Mouse (Mus musculus) large intestine, adult 2 months (tissue): Measurements from ENCODE around the gene Btd. TPM values are rescaled to one million over a fixed set of nuclear protein-coding genes. Genes with fewer than 3 reads are reported as not detected.

Experiments used
- DNase-seq: peaks from one replicate; pipeline ENCODE4 v3.0.0-alpha.2; 2012; ENCODE audit warnings: low read depth, low spot score
- WGBS: fragments of 180-500 bp; shearing (Covaris S2); methylation state at CpG from one replicate; pipeline ENCODE4 v1.1.7; 2018; 5-methylcytosine and 5-hydroxymethylcytosine counted together
- polyA plus RNA-seq: library from polyadenylated mRNA; depleted of rRNA; stranded (reverse); fragments of >200 nt; gene quantifications from 2 replicates; pipeline ENCODE4 v1.2.3, GENCODE M21; 2012; rRNA removed

Btd gene
- polyA plus RNA-seq, 1 experiment, result 27.9 TPM

- 76% methylated on average over 10 of the region's 10 CpGs for WGBS
- no peak for DNase-seq
These were observed 44.9 kb downstream of the Btd start for GRCm38 (mm10) chr14:31685680-31686079.

- DNase-seq, result no peak
- 81% methylated on average over 1 of the region's 1 CpGs for WGBS
These were observed 45.4 kb downstream of the Btd start for GRCm38 (mm10) chr14:31686231-31686630.

GRCm38 (mm10) chr14:31692536-31692935, 51.7 kb downstream of the Btd start:
- WGBS, result 88% methylated on average over 6 of the region's 6 CpGs

GRCm38 (mm10) chr14:31696206-31696984, 55.6 kb downstream of the Btd start:
- 82% methylated on average over 9 of the region's 9 CpGs for WGBS
- DNase-seq, result no peak

More at GRCm38 (mm10) chr14:31692536-31692935, 51.7 kb downstream of the Btd start:
- no peak for DNase-seq

- DNase-seq, result no peak
- 80% methylated on average over 3 of the region's 3 CpGs for whole genome bisulfite sequencing
These were observed 56.1 kb downstream of the Btd start for GRCm38 (mm10) chr14:31696985-31697303.

- WGBS, result 92% methylated on average over 3 of the region's 3 CpGs
- no peak for DNase-seq
These were observed 56.5 kb downstream of the Btd start for GRCm38 (mm10) chr14:31697346-31697745.

- 87% methylated on average over 4 of the region's 4 CpGs for WGBS
These were observed 56.9 kb downstream of the Btd start for GRCm38 (mm10) chr14:31697755-31698154.

GRCm38 (mm10) chr14:31700376-31700775, 59.5 kb downstream of the Btd start:
- 76% methylated on average over 2 of the region's 2 CpGs for WGBS
- no peak for DNase-seq

More at GRCm38 (mm10) chr14:31697755-31698154, 56.9 kb downstream of the Btd start:
- DNase-seq, result no peak

GRCm38 (mm10) chr14:31709343-31709742, 68.5 kb downstream of the Btd start:
- 77% methylated on average over 1 of the region's 1 CpGs for whole genome bisulfite sequencing
- no peak for DNase-seq

GRCm38 (mm10) chr14:31715669-31716068, 74.8 kb downstream of the Btd start:
- DNase-seq, result no peak

- 94% methylated on average over 5 of the region's 5 CpGs for WGBS
- DNase-seq, result no peak
These were observed 76.5 kb downstream of the Btd start for GRCm38 (mm10) chr14:31717360-31717759.

Other genes starting within 250 kb of the Btd start
- 4.6 and 7.5 TPM in 2 replicates for gene Sh3bp5, start 204.9 kb upstream of the Btd start, polyA plus RNA-seq
- gene Eaf1, start 146.6 kb upstream of the Btd start, polyA plus RNA-seq, result 15.9 and 29.4 TPM in 2 replicates
- gene Mettl6, start 146.0 kb upstream of the Btd start, polyA plus RNA-seq, result 8.5 and 9.2 TPM in 2 replicates
- gene Colq, start 49.7 kb upstream of the Btd start, polyA plus RNA-seq, result 1.3 and 1.7 TPM in 2 replicates
- not detected in 2 replicates for gene Gm49387, start 150 bp upstream of the Btd start, polyA plus RNA-seq
- 7.2 and 8.0 TPM in 2 replicates for gene Hacl1, start 258 bp downstream of the Btd start, polyA plus RNA-seq
- 4.5 and 7.3 TPM in 2 replicates for gene Ankrd28, start 189.6 kb downstream of the Btd start, polyA plus RNA-seq